Mouse (Mus musculus): Measurements from ENCODE around the gene Sptb. TPM values are rescaled to one million over a fixed set of nuclear protein-coding genes. Genes with fewer than 3 reads are reported as not detected.

Gene Sptb
- total RNA-seq, 2 experiments from 2014 or later: 58.2 to 60.5 TPM

DNA sequence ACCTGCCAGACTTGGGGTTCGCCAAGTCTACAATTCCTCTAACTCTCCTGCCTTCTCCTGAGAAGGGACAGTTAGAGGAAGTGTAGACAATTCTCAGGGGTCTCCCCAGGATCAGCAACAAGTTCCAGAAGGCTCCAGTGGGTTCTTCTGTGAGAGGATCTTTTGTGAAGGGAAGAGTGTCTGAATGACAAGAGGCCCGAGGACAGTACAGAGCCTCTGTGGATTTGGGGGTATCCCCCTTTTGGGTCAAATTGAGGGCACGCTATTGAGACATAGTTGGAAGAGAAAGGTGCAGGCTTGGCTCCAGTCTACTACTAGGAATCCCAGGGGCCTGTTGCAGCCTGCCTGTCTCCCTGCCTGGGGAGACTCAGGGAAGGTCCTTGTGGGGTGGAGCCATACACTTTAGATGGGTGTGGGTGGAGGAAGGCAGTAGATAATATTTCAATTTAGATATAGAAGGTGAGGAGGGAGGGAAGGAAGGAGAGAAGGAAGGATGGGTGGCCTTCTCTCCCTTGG, 155.4 kb downstream of the Sptb start:
- no peak for DNase-seq (ENCODE audit: low spot score in 2 of 2)
- intact Hi-C loops (cut with DNase I): no loop called here

DNA sequence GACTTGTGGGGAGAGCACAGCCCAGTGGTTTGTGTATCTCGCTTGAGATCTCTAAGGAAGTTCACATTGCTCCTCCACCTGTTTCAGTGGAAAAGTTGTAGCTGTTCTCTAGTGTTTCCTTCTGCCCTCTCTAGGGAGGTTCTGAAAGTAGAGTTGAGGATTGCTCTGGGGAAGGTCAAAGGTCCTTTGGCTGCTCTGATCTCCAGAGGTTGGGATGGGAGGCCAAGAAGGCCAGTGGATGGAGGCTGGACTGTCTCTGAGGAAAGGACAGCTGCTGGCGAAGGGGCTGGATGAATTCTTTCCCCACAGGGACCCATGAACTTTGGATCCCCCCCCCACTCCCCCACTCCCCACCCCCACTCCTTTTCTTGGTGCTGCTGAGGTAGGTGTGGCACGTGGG, 156.0 kb downstream of the Sptb start:
- intact Hi-C loops (cut with DNase I): no loop called here
- no peak for DNase-seq (ENCODE audit: low spot score in 2 of 2)

DNA sequence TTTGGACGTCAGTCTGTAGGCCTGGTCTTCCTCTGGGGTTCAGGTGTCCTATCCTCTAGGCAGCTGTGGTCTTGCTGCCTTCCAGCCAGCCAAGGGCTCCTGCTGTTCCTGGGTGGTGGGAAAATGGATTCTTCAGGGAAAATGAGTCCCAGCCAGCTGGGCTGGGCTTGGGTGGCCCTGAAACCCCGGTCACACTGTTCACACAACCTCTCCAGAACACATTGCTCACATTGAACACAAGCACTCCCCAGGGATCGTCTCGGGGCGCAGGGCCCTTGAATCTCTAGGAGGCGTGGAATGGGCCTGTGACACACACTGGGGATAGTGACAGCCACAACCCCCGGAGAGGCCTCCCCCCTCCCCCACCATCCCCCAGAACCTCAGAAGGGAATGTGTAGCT, 156.4 kb downstream of the Sptb start:
- intact Hi-C loops (cut with DNase I): no loop called here

DNA sequence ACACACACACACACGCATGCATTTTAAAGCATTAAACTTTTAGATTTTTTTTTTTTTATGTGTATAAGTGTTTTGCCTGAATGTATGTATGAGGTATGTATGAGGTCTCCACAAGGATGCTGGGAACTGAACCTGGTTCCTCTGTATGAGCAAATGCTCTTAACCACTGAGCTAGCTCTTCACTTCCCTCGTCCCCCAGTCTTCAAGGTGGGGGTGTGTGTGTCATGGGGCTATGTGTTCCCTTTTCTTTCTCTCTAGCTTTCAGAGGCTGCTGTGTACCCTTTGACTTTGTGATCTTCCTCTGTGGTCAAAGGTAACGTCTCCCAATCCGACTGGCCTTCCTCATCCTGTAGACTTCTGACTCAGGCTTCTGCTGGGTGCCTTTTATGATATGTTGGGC, 157.4 kb downstream of the Sptb start:
- intact Hi-C loops (cut with DNase I): no loop called here
- DNase-seq (ENCODE audit: low spot score in 2 of 2): no peak

More for the DNA sequence above, 156.4 kb downstream of the Sptb start:
- DNase-seq (ENCODE audit: low spot score in 2 of 2): no peak

DNA sequence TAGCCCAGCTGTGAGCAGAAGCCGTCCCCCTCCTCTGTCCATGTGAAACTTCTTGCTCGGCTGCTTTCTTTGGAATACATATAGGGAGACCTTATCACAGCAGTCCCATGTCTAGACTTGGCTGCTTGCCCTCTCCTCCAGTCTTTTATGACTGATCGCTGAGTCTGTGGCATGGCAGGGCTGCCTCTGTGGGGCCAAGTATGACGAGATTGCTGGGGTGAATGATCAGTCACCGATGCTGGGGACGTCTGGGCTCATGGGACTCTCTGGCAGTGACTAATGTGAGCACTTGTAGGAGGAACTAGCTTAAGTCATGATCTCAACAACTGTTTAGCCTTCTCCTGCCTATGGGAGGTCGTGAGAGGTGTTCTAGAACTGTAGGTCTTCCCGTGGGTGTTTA, 158.0 kb downstream of the Sptb start:
- DNase-seq (ENCODE audit: low spot score in 2 of 2): no peak
- intact Hi-C loops (cut with DNase I): no loop called here

DNA sequence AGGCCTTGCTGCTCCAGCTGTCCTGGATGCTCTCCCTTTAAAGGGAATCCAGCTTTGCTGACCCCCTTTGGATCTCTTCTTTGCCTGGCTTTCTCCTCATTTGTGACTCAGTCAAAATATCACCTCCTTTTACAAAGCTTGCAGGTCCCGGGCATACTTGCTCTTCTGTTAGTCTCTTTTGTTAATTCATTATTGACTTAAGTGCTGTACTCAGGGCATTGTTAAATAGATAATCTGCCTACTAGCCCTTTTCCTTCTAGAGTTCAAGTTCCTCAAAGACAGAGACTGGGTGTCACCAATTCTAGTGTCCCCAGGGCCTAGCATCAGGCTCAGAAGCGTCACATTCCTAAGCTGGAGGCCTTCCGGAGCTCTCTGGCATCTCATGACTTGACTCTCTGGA, 161.1 kb downstream of the Sptb start:
- intact Hi-C loops (cut with DNase I): no loop called here
- DNase-seq (ENCODE audit: low spot score in 2 of 2): no peak

DNA sequence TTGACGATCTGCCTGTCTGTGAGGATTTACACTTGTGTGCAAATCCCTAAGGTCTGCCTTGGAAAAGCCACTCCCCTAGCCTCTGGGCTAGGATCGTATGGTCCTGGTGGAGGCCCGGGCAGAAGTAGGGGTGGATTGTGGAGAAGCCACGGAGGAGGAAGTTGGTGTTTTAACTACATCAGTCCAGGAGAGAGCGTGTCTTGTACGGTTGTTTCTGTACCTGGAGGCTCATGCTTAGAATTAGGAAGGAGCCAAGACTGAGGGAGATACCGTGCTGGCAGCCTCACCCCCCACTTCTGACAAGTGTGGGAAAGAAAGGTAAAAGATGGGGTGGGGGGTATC, 162.3 kb downstream of the Sptb start:
- intact Hi-C loops (cut with DNase I): no loop called here

DNA sequence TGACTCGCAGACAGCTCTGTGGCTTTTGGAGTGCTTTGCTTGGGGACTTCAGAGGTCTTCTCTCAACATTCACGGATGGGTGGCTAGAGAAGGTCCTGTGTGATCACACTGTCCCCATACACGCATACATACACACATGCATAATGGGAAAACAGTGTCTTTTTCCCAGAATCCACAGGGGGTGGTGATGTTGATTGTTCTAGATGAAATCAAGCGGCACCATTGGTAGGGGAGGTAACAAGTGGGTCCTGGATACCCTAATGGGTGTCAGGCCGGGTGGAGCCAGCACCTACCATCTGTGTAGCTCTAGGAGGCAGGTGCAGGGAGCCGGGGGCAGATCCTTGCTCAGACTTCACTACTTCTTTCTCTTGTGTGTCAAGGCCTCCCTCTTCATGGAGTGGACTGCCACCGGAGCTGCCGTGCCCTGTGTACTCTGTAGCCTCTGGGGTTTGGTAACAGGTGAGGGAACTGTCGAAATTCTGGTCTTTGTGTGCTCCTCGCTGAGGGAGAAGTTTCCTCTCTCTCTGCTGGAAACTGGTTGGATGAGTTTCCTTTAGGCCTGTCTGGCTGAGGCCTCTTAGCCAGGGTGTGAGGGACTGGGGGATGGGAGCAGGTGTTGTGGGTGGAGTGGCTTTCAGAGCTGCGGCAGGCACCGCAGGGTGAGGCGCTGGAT, 162.8 kb downstream of the Sptb start:
- intact Hi-C loops (cut with DNase I): no loop called here
- no peak for DNase-seq (ENCODE audit: low spot score in 2 of 2)

More for the DNA sequence above, 162.3 kb downstream of the Sptb start:
- no peak for DNase-seq (ENCODE audit: low spot score in 2 of 2)

DNA sequence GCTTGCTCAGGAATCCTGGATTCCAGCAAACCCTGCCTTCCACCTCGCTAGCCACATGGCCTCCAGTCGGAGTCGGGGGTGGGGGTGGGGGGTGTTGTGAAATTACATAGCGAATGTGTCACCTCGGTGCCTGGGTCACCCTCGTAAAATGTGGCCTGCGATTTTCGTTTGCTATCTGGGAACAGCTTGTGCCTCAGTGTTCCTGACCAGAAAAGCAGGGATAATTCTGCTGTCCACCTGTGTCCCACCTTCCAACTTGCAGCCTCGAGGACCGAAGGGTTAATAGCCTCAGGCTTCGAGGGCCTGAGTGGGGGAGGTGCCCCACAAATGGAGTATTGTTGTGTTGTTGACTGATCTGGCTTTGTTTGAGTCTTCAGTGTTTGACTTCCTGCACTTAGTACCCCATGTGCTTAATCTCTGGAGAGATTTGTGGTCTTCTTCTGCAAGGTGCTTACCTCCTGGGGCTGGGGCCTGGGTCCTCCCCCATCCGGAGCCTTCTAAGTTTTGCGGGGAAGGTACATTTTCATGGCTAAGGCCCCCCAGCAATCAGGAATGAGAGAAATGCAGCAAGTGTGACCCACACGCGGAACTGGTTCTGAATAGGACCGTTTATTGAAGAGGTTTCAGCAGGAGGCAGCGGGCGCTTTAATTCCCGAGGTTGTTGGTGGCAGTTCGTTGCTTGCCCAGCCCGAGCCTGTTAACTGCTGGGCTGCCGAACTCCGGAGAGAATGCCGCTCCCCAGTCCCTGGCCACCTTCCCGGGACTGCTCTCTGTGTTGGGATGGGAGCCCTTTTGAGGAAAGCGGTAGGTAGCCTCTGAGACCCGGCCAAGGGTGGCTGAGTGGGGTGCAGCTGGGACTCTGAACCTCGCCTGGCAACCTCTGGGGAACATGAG, 163.7 kb downstream of the Sptb start:
- peak; percentile 30 for DNase-seq (ENCODE audit: low spot score in 2 of 2)
- intact Hi-C loops (cut with DNase I): no loop called here

DNA sequence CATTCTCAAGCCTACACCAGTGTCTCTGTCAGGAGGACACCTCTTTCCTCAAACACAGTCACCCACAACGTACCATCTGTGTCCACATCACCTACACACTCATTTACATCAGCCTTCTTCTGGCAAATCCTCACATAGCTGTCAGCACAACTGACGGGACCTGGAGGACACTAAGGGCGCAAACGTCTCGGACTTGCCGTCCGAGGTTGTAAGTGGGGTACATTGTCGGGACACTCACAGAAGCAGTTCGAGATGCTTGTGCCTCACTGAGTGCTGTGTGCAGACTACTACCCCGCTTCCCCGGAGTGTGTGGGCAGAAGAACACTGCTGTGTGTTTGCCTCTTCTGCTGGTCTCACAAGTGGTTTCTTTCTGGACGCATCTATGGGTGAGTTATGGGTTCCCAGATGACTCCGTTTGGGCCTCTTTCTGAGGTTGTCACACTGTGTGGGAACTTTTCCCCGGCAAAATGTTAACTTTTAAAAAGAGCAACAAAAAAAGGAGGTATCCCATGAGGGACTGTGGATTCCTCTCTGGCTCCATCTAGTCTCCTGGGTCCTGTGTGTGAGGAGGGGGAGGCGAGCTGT, 164.5 kb downstream of the Sptb start:
- DNase-seq (ENCODE audit: low spot score in 2 of 2): no peak
- intact Hi-C loops (cut with DNase I): no loop called here

DNA sequence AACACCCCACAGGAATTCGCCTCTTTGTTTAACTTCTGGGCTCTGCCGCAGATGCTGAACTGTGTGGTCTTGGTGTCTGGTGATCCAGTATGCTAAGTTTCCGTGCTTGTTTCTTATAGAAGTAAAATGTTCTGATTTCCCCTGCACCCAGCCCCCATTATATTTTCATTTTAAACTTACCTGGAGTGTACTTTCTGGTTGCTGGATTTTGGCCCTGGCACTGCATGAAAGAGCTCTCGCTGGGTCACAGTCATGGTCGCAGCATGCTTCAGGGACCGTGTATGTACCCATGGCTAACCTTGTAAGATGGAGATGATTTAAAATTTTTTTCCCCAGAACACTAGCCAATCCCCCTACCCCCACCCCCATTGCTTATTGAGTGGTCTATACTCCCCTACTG, 168.5 kb downstream of the Sptb start:
- DNase-seq (ENCODE audit: low spot score in 2 of 2): no peak

DNA sequence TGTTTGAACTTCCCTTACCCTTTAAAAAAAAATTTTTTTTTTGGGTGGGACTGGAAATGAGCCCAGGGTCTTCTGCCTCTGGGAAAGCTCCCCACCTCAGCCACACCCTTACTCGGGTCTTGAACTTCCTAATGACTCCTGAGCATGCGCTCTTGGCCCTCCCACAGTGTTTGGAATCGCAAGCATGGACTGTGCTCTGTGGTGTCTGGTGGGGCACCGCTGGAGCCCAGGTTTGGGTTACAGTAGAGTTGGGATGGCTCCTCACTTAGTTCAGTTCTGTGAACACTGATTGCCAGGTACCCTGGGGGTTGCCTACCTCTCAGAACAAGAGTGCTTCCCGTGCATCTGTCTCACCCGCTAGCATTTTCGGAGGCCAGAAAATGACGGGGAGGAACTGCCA, 168.9 kb downstream of the Sptb start:
- DNase-seq (ENCODE audit: low spot score in 2 of 2): no peak
- intact Hi-C loops (cut with DNase I): no loop called here

More for the DNA sequence above, 168.5 kb downstream of the Sptb start:
- intact Hi-C loops (cut with DNase I): no loop called here

DNA sequence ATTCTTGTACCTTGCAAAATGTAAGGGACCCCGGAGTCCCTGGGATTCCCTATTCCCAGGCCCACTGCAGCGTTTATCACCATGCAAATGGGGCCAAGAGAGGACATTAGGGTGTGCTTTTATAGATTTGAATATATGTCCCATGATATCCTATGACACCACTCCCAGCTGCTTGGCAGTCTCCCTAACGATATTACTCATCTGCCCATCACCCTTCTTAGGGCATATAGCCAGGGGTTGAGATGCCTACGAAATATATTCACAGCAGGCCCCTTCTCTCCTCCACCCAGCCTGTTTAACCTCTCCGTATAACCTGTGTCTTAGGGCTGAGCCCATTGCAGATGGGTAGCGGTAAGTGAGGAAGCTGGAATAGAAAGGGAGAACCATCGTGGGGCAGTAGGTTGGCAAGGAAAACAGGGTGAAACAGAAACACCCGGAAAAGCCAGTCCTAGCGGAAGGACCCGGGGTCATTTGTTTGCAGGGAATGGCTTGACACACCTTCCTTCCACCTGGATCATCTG, 169.6 kb downstream of the Sptb start:
- intact Hi-C loops (cut with DNase I): no loop called here
- no peak for DNase-seq (ENCODE audit: low spot score in 2 of 2)

DNA sequence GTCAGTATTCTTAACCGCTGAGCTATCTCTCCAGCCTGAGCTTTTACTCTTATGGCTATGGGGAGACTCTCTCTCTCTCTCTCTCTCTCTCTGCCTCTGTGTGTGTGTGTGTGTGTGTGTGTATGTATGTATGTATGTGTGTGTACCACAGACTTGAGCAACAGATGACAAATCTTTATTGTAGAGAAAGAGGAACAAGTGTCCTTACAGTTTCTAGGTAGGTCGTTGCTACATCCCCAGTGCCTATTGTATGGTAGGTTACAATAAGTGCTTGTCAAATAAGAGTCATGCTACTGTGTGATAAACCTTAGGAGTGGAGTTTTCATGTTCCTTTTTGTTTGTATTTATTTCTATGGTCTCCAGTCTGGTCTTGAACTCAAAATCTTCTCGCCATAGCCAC, 170.2 kb downstream of the Sptb start:
- DNase-seq (ENCODE audit: low spot score in 2 of 2): no peak
- intact Hi-C loops (cut with DNase I): no loop called here

DNA sequence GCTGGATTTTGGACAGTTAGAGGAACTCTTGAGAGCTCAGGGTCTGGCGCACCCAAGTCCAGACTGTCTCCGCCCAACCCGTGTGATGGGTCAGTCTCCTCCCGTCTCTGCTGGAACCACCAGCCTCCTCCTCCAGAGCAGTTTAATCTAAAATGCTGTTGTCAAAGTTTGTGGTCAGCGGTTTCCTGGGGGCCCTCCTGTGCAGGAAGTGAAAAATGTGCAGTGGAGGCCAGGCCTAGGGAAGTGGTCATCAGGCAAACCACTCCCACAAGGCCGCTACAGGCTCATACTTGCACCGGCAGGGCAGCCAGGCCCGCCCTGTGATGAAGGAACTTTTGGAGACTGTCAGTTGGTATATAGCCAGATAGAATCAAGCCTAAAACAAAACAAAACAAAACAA, 172.9 kb downstream of the Sptb start:
- intact Hi-C loops (cut with DNase I): no loop called here

DNA sequence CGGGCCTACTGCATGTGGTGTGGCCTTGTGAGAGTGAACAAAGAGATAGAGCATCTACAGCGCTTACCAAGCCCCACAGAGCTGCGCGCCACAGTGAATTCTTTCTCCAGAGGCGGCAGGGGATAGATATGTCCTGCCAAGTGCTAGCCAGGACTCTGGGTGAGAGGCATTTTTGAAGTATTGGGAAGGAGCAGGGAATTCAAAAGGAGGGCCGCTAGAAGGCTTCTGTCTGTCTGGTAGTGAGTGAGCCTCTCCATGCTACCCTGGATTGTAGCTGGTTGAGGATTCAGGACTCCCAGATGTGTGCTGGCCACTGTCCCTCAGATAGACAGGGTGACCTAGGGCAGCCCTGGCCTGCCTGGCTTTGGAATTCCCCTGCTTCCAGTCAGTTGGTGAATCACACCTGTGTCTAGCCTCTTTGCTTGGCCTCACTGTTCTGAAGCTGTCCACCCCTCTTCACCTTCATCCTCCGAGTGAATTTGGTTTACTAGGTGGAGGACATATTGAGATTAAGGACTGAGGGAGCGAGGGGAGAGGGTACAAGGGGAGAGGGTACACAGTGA, 173.7 kb downstream of the Sptb start:
- no peak for DNase-seq (ENCODE audit: low spot score in 2 of 2)
- intact Hi-C loops (cut with DNase I): no loop called here

More for the DNA sequence above, 172.9 kb downstream of the Sptb start:
- DNase-seq (ENCODE audit: low spot score in 2 of 2): peak in 1 of 2 experiments; percentile 17

DNA sequence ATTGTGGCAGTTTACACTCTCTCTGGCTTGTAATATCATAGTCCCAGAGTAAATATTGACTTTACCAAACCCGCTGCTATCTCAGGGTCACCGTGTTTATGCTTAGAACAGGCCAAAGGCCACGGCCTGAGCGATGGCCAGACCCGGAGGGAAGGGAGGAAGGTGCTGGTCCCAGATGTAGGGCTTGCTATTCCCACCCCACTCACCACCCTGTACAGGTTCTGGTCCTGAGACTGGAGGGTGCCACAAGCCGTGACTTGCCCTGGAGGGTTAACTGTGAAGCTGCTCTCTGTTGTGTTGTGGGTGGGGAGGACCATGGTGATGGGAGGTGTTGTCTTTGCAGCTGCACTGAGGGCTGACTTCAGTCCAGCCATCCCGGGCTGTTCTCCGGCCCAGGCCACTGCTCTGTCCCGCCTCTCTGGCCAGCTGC, 174.9 kb downstream of the Sptb start:
- no peak for DNase-seq (ENCODE audit: low spot score in 2 of 2)

DNA sequence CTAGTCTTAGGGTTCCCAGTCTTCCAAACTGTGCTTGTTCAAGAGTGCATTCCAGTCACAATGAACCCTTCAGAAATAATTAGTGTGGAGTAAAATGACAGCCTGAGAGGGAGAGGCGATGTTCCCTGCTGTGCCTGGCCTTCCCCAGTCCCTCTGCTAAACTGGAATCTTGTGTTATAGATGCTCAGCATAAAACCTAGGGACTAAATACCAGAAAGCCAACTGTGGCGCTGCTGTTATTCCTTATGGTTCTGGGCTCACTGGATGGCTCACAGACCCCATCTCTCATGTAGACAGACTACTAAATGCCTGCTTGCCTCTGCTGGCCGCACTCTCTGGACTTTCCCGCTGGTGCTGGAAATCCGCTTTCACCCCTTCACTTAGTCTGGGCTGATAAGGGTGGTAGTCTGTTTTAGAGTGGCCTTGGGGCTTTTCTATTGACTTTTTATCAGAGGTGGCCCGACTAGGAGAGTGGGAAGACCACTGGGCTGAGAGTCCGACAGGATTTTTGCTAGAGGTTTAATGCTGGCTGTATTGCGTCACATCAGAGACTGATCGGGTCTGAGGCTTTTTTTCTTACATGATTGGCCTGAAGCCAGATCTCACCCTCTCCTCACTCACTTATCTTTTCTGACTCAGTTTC, 175.6 kb downstream of the Sptb start:
- intact Hi-C loops (cut with DNase I): no loop called here
- no peak for DNase-seq (ENCODE audit: low spot score in 2 of 2)

More for the DNA sequence above, 174.9 kb downstream of the Sptb start:
- intact Hi-C loops (cut with DNase I): no loop called here

DNA sequence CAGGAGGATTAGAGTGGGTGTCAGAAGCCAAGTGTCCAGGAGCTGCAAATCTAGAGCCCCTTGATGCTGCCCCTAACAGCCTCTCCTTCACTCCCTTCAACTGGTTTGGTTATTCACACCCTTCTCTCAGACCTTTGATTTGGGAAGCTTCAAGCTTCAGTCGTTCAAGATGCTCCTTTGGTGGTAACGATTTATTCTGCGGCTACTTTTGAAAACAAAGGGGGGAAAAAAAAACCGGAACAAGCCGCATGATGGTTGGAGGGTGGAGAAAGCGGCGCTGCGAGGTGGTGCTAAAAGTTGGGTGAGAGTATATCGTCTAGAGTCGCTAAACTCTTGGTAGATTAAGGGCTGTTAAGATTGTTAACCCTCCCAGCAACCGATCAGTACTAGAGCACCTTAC, 176.1 kb downstream of the Sptb start:
- DNase-seq (ENCODE audit: low spot score in 2 of 2): no peak
- intact Hi-C loops (cut with DNase I): no loop called here
